Mouse (Mus musculus) stomach, postnatal 0 days (tissue): ENCODE results near the gene Oas1f.

ENCODE experiments used
- CTCF ChIP-seq: IDR thresholded peaks from 2 replicates; pipeline ENCODE4 v1.5.1; 2016; ENCODE audit warnings: antibody characterized with exemption, low read depth, mild to moderate bottlenecking, moderate library complexity
- EP300 ChIP-seq: optimal IDR thresholded peaks from 2 replicates; pipeline ENCODE3; 2016; ENCODE audit warnings: antibody characterized with exemption

- TF ChIP-seq EP300 (no peak), CTCF (no peak)
Measured at GRCm38 (mm10) chr5:120847067-120847466, at the start of gene Oas1f.
